Mouse (Mus musculus) MN1 (cell line): Measurements from ENCODE around the gene Phox2b.

Source experiments
- DNase-seq: peaks from one replicate; pipeline ENCODE4 v3.0.0-alpha.2; 2016; ENCODE audit warnings: low spot score

Gene Phox2b

DNA sequence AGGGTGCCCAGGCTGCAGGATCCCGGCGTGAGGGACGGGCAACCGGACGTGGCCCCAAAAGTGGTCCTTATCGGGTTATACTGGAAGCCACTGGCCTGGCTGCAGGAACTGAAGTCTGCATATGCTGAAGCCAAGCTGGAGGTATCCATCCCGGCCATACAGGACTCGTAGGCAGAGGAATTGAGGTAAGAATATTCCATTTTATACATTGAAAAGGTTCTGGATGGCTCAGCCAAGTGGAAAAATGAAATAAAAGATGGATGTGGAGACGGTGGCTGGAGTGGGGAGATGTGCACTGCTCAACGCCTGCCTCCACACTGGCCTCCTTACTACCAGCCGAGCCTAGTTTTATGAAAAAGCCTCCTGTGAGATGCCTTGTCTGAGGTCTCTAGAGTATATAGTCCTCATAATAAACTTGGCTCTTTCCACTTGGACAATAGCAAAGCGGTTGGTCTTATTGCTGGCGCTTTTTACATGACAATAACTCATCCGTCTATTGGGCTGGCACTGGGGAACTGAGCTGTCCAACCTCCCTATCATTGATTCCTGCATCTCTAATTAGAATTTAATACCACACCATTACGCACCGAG, at the start of gene Phox2b:
Gene Phox2b, minus strand, starts transcription at position 569 of the 591 bp plus-strand sequence.
- DNase-seq: no peak

DNA sequence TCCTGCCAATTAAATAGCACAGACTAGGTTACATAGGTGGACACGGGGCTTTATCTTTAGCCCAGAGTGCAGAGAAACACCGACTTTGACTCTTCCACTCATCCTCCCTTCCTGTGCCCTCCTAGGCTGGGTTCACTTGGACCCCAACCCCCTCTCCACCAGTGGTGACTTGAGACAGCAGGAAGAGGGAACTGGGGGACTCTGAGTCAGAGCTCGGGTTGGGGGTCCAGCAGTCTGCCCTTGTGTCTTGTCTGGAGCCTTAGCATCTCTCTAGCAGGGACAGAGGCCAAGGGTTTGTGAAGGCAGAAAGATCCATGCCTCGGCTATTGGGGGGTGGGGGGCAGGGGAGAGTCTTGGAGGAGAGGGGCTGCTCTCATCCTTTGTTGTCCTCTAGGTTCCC, 43.5 kb upstream of the Phox2b start:
- no peak for DNase-seq

DNA sequence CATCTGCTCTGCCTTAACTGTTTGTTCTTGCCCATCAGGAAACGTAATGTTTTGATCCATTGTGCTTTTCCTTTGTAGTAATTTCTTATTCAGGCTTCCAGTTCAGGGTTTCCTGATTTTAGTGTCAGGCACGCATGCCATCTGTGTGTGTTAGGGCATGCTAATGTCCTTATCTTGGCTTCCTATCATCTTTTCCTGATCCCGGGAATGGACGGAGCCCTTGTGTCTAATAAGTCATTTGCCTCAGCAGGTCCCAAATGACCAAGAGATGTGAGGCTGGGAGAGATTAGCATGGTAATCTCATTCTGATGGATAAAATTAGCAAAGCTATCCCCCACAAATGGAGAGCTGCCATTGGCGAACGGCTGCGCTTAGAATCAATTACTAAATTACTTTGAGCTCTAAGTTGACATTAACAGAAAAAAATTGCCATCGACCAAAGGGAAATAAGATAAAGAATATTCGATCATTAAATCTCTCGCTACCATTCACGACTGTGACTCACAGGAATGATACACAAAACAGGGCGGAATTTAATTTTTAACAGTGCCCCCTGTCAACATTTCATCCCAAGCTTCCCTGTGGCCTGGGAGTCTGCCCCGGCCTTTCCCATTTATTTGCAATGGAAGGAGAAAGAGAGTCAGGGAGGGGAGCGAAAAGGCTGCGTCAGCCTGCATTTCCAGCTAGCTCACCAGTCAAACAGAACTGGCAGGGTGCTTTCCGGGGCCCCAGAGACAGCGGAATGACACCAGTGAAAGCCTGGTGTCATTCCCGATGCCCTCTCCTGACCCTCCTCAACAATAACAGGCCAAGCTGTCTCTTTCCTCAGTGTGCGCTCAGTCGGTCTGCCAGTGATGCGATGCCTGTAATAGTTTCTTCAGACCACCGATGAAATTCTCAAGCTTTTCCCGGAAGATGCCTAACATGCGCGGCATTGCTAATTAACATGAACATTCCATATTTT, 40.2 kb upstream of the Phox2b start:
- DNase-seq: peak; percentile 46

DNA sequence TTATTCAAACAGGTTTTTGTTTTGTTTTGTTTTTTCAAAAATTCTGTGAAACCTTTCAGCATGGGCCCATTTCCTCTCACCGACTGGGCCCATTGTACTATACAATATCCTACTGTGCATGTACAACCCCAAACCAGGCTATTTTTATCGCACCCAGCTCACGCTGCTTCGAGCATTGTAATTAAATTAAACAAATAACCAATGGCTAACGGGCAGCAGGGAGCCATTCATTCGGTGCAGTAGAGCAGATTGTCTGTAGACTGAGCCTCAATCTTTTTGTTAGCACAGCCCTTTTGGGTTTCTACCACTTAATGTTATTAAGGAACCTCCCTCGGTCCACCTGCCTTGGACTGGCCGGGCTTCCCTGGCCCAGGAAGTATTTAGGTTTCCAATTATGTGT, 39.5 kb upstream of the Phox2b start:
- peak; percentile 41 for DNase-seq

DNA sequence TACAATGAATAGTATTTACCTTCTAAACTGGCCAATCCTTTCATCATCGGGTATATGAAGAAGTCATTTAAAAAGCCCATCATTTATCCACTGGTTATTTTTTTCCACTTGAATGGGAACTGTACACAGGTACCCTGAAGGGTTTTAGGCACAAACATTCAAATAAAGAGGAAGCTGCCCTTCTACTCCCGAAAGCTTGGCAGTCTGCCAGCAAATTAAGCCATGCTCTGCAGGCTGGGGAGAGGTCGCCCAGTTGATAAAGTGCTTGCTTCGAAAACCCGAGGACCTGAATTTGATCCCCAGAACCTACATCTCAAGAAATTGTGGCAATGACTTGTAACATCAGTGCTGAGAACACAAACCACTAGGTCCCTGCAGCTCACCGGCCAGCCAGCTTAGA, 35.6 kb upstream of the Phox2b start:
- peak; percentile 15 for DNase-seq

DNA sequence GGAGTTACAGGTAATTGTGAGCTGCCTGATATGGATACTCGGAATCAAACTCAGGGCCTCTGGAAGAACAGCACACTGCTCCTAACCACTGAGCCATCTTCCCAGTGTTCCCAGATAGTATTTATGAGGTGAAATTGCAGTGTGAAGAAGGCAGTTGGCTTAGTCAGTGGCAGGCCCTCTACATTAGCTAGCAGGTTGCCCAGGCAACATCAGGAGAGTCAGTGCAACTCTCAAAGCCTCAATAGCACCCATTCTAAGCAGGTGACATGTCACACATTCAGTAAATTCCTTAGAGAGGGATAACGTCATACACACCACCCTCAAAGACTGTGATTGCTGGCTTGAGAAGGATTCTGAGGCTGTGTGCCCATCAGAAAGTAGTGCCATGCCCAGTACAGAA, 32.6 kb upstream of the Phox2b start:
- no peak for DNase-seq

DNA sequence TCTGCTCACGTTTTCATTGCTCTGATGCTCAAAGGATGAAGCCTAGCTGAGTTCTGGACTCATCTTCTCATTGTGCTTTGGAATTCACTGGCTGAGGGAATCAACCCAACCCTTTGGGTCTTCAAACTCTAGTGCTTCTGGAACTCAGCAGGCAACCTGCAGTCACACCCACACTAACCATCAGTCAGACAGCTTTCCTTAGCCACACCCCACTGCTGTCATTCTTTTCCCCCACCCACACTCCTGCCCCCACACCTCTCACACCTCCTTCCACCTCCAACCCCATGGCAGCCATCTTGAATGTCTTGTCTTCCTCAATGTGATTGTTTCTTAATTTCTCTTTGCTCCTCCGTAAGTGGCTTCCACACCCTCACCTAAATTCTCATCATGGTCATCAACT, 7.2 kb upstream of the Phox2b start:
- no peak for DNase-seq

DNA sequence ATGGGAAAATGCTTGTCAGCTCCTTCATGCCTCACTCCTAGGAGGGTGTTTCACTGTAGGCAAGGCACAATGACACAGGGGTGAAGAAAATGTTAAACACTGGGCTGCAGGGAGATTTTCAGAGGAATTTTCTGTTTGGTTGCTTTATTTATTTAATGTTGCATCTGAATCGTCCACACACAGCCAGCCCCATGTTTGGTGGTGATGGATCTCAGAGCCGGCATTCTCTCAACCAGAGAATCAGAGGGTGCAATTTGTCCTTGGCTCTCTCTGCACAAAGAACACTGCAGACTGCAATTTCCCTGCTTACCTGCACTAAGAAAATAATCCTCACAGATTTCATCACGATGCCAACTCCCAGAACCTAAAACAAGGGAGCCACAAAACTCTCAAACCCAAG, 3.9 kb upstream of the Phox2b start:
- no peak for DNase-seq

DNA sequence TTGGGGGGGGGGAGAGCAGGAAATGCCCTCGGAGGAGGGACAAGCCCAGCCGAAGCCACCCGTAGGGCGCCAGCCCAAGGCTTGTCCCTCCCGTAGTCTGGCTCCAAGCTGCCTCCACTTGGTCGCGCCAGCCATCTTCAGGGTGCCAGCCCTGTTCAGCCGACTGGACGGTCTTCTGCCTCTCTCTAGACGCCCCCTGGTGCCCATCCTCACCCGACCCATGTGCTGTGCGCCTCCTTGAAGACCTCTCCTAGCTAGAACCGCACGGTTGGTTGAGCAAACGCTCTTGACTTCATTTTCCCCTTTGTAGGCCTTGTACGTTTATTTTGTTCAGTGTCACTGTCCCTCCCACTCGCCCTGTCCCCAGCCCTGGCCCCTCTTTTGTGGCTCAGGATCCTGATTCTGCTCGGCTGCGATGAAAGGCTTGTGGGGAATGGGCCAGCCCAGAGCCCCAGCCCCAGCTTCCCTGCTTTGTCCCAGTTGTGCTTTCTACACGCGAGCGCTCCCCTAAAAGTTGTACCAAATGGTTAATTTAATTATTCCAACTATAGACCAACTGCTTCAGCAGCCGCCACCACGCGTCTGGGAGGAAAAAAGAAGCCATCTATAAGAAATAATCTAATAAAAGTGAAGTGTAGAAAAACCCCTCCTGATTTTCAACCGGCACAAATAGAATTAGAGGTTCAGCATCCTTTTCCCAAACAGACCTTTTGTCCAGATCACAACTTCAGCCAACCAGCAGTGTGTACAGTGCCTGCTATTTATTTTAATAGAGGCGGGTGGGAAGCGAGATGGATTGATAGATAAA, 2.9 kb upstream of the Phox2b start:
- DNase-seq: peak; percentile 41

DNA sequence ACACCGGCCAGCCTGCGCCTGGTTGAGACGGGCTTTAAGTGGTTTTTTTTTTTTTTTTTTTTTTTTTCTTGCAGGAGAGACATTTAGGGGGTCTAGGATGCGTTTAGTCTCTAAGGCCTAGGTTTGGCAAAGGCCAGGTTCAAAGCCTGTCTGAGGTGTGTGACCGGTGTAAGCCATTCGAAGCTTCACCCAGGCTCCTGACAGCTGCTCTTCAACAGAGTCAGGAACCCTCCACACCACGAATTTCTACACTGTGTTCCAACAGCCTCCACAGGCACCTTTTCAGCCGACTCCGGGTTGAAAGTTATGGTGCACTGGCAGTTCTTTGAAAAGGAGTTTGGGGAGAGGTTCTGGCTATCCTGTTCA, 2.3 kb upstream of the Phox2b start:
- no peak for DNase-seq

DNA sequence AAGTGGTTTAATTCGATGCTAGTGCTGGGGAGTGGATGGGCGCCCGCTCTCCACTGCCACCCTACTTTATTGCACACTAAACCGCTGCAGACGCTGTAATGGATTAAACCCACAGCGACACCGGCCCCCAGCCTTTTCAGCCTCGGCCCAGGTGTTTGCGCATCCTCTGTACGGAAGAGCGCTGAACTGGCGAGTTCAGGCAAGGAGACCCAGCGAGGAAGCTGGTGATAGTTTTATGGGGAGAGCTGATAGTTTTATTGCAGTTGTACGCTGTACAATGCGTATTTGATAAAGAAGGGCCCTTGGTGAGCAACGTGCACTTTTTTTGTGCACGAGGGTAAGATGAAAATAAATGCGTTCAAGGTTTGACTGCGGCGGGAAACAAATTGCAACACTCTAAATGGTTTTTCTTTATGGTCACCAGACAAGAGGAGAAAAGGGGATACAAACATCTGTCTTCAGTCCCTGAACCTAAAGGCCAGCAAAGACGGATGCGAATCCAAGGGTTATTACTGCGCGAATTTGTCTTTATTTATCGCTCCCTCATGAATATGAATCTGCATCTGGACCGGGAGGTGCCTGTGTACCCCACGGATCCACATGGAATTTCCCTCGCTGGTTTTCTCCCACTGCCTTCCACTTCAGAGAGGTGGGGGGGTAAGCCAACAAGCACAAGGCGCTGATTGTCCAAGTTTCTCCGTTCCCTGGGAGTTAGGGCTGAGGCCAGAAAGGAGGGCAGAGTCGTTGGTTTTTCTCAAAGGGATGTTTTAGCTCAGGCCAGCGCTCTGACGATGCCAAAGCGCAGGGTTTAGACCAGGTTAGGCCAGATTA, 1.7 kb upstream of the Phox2b start:
- no peak for DNase-seq

DNA sequence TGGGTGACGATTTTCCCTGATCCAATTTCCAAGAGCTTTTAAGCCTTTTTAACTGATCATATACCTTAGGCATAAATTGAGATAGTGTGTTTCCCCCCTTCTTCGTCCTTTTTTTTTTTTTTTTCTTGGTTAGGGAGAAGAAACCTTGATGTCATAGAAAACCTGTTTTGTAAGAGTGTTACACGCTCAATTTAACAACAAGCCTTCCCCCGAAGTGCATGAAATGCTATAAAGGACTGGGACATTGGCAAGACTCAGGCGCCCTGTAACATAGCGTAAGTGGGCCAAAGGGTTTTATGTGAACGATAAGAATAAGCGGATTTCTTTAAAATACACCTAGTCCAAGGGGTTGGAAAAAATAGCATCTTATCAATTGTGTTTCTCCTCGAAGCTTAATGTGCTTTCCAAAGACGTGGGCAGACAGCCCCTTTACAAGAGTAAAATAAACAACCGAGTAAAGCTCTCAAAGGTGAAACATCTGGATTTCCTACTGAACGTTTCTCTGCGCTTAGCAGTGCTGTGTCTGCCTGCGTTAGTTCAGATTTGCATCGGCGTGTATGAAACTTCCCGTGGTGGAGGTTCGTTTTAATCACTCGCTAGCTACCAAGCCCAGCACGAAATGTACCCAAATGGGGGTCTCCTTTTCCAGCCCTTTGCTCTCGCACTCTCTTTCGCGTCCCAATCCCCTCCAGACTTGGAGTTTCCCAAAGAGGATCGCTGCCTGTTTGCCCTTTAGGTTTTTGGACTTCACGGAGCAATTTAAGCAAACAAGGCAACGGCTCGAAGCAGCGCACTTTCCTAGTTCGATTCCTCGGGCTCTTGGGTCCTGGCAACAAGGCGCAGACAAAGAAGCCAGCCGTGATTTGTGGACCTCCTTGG, 531 bp upstream of the Phox2b start:
- DNase-seq: no peak

DNA sequence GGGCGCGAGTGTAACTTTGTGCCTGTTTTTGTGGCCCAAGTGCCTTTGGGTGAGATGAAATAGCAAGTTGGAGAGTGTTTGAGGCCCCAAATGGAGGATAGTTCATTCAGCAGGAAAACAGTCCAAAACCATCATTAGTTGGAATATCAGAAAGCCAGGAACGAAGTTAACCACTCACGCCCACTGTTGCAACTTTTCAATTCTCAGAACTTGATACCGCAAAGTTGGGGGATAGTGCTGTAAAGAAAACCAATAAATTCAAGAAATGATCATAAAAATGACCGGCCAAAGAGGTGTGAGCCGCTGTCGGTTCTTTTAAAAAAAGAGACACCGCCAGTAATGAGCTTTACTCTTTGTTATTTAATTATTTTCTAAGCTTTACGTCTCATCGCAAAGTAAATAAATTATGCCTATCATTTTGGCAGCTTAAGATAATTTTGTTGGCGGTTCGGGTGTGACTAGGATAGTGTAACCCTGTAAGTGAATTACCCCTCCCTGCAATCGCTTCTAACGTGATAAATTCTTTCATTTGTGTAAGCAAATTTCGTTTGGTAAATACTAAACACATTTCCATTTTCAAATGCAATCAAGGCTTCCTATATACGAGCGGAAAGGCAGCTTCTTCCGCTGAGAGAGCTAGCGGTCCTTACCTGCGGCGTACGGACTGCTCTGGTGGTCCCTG, 909 bp downstream of the Phox2b start:
- DNase-seq: no peak

DNA sequence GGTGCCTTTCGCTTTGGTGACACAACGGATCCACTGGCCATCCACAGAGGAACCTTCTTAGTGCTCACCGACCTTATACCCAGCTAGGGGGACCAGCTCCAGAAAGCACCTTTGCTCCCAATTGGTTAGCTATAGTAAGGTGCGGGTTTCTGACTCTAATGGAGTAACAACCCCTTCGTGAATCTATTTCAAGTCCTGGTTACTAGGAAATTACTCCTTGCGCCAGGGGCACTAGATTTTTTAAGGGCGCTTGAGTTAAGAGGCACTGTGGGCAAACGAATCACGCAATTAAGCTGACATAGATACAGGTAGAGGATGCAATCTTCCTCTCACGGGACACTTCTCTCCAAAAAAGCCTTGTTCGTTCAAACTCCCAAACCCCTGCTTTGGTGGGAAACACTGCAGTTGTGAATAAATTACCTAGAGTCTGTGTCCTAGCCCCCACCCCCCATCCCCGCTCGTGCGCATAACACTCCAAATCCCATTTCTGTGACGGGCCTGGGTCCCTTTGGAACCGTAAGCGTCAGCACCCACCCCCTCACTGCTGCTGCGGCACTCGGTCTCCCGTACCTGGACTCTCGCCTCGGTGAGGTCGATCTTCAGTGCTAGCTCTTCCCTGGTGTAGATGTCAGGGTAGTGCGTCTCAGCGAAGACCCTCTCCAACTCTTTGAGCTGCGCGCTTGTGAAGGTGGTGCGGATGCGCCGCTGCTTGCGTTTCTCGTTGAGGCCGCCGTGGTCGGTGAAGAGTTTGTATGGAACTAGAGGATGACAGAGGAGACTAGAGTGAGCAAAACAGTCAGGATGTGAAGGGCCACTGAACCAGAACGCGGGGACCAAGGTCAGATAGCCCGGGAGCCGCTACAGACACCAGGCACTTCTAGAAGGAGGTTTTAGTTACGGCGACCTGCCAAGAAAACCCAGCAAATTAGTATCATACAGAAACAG, 1.7 kb downstream of the Phox2b start:
- DNase-seq: no peak

DNA sequence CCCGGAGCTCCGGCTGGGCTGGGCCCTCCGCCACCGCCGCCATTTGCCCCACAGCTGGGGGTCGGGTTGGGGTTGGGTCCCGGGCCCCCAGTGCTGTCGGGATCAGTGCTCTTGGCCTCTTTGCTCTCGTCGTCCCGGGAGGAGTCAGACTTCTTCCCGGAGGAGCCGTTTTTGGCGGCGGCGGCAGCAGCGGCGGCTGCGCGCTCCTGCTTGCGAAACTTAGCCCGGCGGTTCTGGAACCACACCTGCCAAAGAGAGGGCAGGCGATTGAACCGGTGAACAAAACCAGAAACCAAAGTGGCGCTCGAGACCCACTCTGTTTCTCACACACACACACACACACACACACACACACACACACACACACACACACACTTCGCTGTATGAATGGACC, 2.7 kb downstream of the Phox2b start:
- DNase-seq: peak; percentile 7

DNA sequence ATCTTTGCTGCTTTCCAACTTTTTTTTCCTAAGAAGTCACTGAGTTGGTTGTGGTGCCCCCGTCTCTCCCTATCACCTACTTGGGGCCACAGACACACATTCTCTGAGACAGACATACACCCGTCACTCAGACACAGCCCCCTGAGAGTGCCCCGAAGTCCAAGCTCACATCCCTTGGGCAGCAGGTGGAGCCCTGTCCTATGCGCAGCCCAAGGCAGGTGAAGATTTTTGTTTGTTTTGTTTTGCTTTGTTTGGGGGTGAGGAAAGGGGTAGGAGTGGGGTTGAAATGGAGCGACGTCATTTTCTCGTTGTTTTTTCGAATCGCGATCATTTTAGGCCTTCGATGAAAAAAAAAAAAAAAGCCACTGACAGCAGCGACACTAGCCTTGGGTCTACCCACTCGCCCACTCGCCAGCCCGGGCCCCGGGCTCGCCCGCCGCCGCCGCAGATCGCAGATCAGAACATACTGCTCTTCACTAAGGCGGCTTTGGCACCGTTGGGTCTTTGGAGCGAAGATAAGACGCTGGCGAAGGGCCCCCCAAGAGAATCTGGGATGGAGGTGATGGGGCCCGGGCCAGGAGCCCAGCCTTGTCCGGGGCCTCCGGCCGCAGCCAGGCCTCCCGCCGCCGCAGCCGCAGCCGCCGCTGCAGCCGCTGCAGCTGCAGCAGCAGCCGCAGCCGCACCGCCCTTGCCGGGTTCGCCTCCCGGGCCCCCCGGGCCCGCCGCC, 3.3 kb downstream of the Phox2b start:
- DNase-seq: peak; percentile 33

DNA sequence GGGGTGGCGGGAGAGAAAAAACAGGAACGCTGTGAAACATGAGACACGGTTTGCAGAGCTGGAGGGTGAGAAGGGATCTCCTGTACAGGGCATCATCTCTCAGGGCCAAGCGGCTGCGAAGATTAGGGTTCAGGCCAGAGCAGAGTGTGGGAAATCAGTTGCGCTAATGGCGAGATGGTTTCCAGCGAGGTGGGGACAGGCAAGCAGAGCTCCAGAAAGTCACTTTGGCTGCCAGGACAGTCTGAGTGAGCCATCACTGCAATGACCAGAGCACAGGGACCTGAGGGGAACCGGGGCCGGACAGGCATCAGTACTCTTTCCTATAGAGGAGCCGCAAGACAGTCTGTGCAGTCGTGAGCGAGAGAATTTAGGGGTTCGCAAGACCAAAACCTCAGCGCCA, 3.9 kb downstream of the Phox2b start:
- no peak for DNase-seq

DNA sequence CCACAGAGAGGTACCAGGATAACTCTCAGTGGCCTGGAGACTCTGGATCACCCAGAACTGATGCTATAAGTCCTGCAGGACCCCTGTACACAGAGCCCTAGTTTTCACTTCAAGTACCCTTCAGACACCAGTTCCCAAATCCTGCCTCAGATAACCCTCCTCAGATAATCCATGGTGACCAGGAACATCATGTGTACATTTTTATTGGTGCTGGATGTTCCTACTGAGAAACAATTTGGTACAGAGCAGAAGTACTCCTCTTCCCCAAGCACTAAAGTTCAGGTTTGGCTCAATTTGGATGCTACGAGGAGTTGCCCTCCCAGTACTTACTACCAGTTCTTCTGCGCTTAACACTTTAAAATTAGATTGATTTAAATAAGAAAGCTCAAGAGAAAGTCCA, 5.1 kb downstream of the Phox2b start:
- no peak for DNase-seq
